Comparison of ENCODE assay signal across 19 mouse cellular contexts in genomic region chr13:35785330-35785939, GRCm38 (mm10).
DNase-seq lines count a peak whose midpoint lies in the region; ATAC-seq lines count a peak whose summit lies in the region.
"Had no signal": no experiment of that assay in that cellular context is flagged by ENCODE, and none has a peak within 500 bp of the region (broad histone marks: within the 10 kb centered on the region; RNA-seq: fewer than 3 reads in every experiment).

No protein-coding gene starts in this region.

- H3K36me3 ChIP-seq in forebrain, embryonic 14.5 days (ENCODE audit: control insufficient read depth, insufficient read depth, low read length) = no peaks in the 10 kb centered on the region
- H3K36me3 ChIP-seq in forebrain, embryonic 13.5 days (ENCODE audit: poor library complexity, severe bottlenecking) = no peaks in the 10 kb centered on the region
- H3K36me3 ChIP-seq in kidney, embryonic 15.5 days = no peaks in the 10 kb centered on the region
- H3K36me3 ChIP-seq in liver, embryonic 12.5 days = no peaks in the 10 kb centered on the region
- H3K36me3 ChIP-seq in liver, embryonic 11.5 days (ENCODE audit: control insufficient read depth, insufficient read depth, low read length) = no peaks in the 10 kb centered on the region
- no peaks in the 10 kb centered on the region for H3K36me3 ChIP-seq in liver, embryonic 15.5 days (replicated peaks)
- H3K36me3 ChIP-seq: embryonic facial prominence, embryonic 10.5 days; hindbrain, embryonic 10.5 days had no signal

- no peak overlapping the region for H3K4me2 ChIP-seq in forebrain, embryonic 14.5 days (ENCODE audit: low read length)
- H3K4me2 ChIP-seq in forebrain, embryonic 13.5 days = no peak overlapping the region
- no peak overlapping the region for H3K4me2 ChIP-seq in kidney, embryonic 15.5 days
- H3K4me2 ChIP-seq in liver, embryonic 12.5 days = no peak overlapping the region
- no peak overlapping the region for H3K4me2 ChIP-seq in liver, embryonic 11.5 days
- no peak overlapping the region for H3K4me2 ChIP-seq in liver, embryonic 15.5 days
- H3K4me2 ChIP-seq: hindbrain, embryonic 14.5 days had no signal

- H3K9ac ChIP-seq in forebrain, embryonic 14.5 days (ENCODE audit: low read length) = no peak overlapping the region
- no peak overlapping the region for H3K9ac ChIP-seq in forebrain, embryonic 13.5 days
- no peak overlapping the region for H3K9ac ChIP-seq in kidney, embryonic 15.5 days
- peak overlapping the region; percentile 24; the same call in 1 of the 2 replicates for H3K9ac ChIP-seq in liver, embryonic 12.5 days
- H3K9ac ChIP-seq in liver, embryonic 11.5 days (ENCODE audit: low read depth, low read length) = no peak overlapping the region
- no peak overlapping the region for H3K9ac ChIP-seq in liver, embryonic 15.5 days
- H3K9ac ChIP-seq: forebrain, postnatal 0 days; hindbrain, embryonic 14.5 days had no signal

- H3K4me1 ChIP-seq in forebrain, embryonic 14.5 days (ENCODE audit: control insufficient read depth, insufficient read depth, low read length) = peaks cover 4% of the 10 kb centered on the region; the same call in 1 of the 2 replicates
- H3K4me1 ChIP-seq in forebrain, embryonic 13.5 days = peaks cover 26% of the 10 kb centered on the region
- peaks cover 36% of the 10 kb centered on the region for H3K4me1 ChIP-seq in kidney, embryonic 15.5 days
- H3K4me1 ChIP-seq in liver, embryonic 12.5 days = peaks cover 93% of the 10 kb centered on the region
- peaks cover 39% of the 10 kb centered on the region for H3K4me1 ChIP-seq in liver, embryonic 11.5 days (replicated peaks; ENCODE audit: control insufficient read depth, insufficient read depth, low read length)
- peaks cover 83% of the 10 kb centered on the region for H3K4me1 ChIP-seq in liver, embryonic 15.5 days (replicated peaks)

- H3K27ac ChIP-seq in forebrain, embryonic 14.5 days (ENCODE audit: low read depth, low read length) = no peak overlapping the region
- no peak overlapping the region for H3K27ac ChIP-seq in forebrain, embryonic 13.5 days
- peak overlapping the region; percentile 25; the same call in 1 of the 2 replicates for H3K27ac ChIP-seq in kidney, embryonic 15.5 days
- peak overlapping the region; percentile 73 for H3K27ac ChIP-seq in liver, embryonic 12.5 days
- H3K27ac ChIP-seq in liver, embryonic 11.5 days (ENCODE audit: low read depth, low read length) = no peak overlapping the region
- H3K27ac ChIP-seq in liver, embryonic 15.5 days (replicated peaks) = peak overlapping the region; percentile 79
- H3K27ac ChIP-seq: embryonic facial prominence, embryonic 10.5 days; gastrocnemius, adult 2 months; hindbrain, embryonic 10.5 days; hindbrain, embryonic 14.5 days had no signal

- no peak for ATAC-seq in forebrain, embryonic 14.5 days
- ATAC-seq in forebrain, embryonic 13.5 days = no peak
- ATAC-seq in kidney, embryonic 15.5 days (replicated peaks; ENCODE audit: low FRiP score) = peak; percentile 58
- no peak for ATAC-seq in liver, embryonic 12.5 days
- no peak for ATAC-seq in liver, embryonic 11.5 days (replicated peaks; ENCODE audit: low FRiP score)
- ATAC-seq in liver, embryonic 15.5 days (ENCODE audit: insufficient read depth) = no peak
- ATAC-seq: forebrain, postnatal 0 days had no signal

- H3K4me3 ChIP-seq in forebrain, embryonic 14.5 days (ENCODE audit: low read depth, low read length) = no peak overlapping the region
- H3K4me3 ChIP-seq in forebrain, embryonic 13.5 days = no peak overlapping the region
- H3K4me3 ChIP-seq in kidney, embryonic 15.5 days (replicated peaks) = no peak overlapping the region
- no peak overlapping the region for H3K4me3 ChIP-seq in liver, embryonic 12.5 days
- H3K4me3 ChIP-seq in liver, embryonic 11.5 days (ENCODE audit: low read depth, low read length) = no peak overlapping the region
- no peak overlapping the region for H3K4me3 ChIP-seq in liver, embryonic 15.5 days (replicated peaks)
- H3K4me3 ChIP-seq: embryonic facial prominence, embryonic 10.5 days; gastrocnemius, adult 2 months; hindbrain, embryonic 10.5 days had no signal

- no peaks in the 10 kb centered on the region for H3K27me3 ChIP-seq in forebrain, embryonic 14.5 days (replicated peaks; ENCODE audit: control insufficient read depth, insufficient read depth, low read length)
- no peaks in the 10 kb centered on the region for H3K27me3 ChIP-seq in forebrain, embryonic 13.5 days
- H3K27me3 ChIP-seq in kidney, embryonic 15.5 days = no peaks in the 10 kb centered on the region
- no peaks in the 10 kb centered on the region for H3K27me3 ChIP-seq in liver, embryonic 12.5 days (replicated peaks)
- no peaks in the 10 kb centered on the region for H3K27me3 ChIP-seq in liver, embryonic 11.5 days (replicated peaks; ENCODE audit: control insufficient read depth, insufficient read depth, low read length)
- no peaks in the 10 kb centered on the region for H3K27me3 ChIP-seq in liver, embryonic 15.5 days
- H3K27me3 ChIP-seq: CH12.LX had no signal

- DNase-seq in forebrain, embryonic 14.5 days (ENCODE audit: low spot score) = peak; percentile 11
- no peak for DNase-seq in kidney, postnatal 36 days
- no peak for DNase-seq in liver, embryonic 11.5 days (ENCODE audit: low spot score)
- DNase-seq in cerebellum, postnatal 25 days = no peak
- DNase-seq: adrenal gland, adult 2 months; adrenal gland, postnatal 25 days; cerebellum, adult 18-20 months; cerebellum, adult 9-11 months; forebrain, postnatal 0 days; gastrocnemius, adult 2 months; gastrocnemius, postnatal 25 days had no signal

- WGBS in forebrain, embryonic 14.5 days = 38% methylated on average over 5 of the region's 5 CpGs
- 57% methylated on average over 5 of the region's 5 CpGs for WGBS in forebrain, embryonic 13.5 days
- WGBS in kidney, embryonic 15.5 days = 48% methylated on average over 5 of the region's 5 CpGs
- WGBS in liver, embryonic 12.5 days (ENCODE audit: insufficient replicate concordance) = 79% methylated on average over 5 of the region's 5 CpGs
- WGBS in liver, embryonic 11.5 days = 84% methylated on average over 5 of the region's 5 CpGs
- WGBS in liver, embryonic 15.5 days (ENCODE audit: insufficient replicate concordance) = 78% methylated on average over 5 of the region's 5 CpGs

- no peaks in the 10 kb centered on the region for H3K9me3 ChIP-seq in forebrain, embryonic 14.5 days (replicated peaks; ENCODE audit: control insufficient read depth, low read length)
- no peaks in the 10 kb centered on the region for H3K9me3 ChIP-seq in forebrain, embryonic 13.5 days (replicated peaks)
- H3K9me3 ChIP-seq in kidney, embryonic 15.5 days (replicated peaks) = no peaks in the 10 kb centered on the region
- no peaks in the 10 kb centered on the region for H3K9me3 ChIP-seq in liver, embryonic 12.5 days (replicated peaks)
- H3K9me3 ChIP-seq in liver, embryonic 11.5 days (ENCODE audit: control insufficient read depth, low read length) = no peaks in the 10 kb centered on the region
- H3K9me3 ChIP-seq in liver, embryonic 15.5 days (replicated peaks) = no peaks in the 10 kb centered on the region
- H3K9me3 ChIP-seq: embryonic facial prominence, embryonic 10.5 days; hindbrain, embryonic 10.5 days had no signal

Comparison
In these comparisons a context has a peak if more than half of its experiments do, and no peak if none do; other contexts are left out.
1. H3K27ac ChIP-seq: peak in kidney, embryonic 15.5 days (single experiment), liver, embryonic 12.5 days (single experiment) and liver, embryonic 15.5 days (single experiment); none in forebrain, embryonic 14.5 days (single experiment), forebrain, embryonic 13.5 days (single experiment) and liver, embryonic 11.5 days (single experiment).